Comparison of ENCODE assay signal across 22 mouse cellular contexts in genomic region chr4:71725889-71726288, GRCm38 (mm10). TPM values are rescaled to one million over a fixed set of nuclear protein-coding genes. Genes with fewer than 3 reads are reported as not detected.
"Had no signal": no experiment of that assay in that cellular context is flagged by ENCODE, and none has a peak within 500 bp of the region (broad histone marks: within the 10 kb centered on the region; RNA-seq: fewer than 3 reads in every experiment).

No protein-coding gene starts in this region.

- H3K4me2 ChIP-seq: lung, embryonic 15.5 days; midbrain, embryonic 11.5 days; midbrain, embryonic 13.5 days; midbrain, embryonic 15.5 days; neural tube, embryonic 12.5 days; stomach, embryonic 15.5 days had no signal

- ATAC-seq: lung, postnatal 0 days; midbrain, embryonic 13.5 days; midbrain, embryonic 15.5 days had no signal

- H3K27ac ChIP-seq: lung, embryonic 15.5 days; macrophage; midbrain, embryonic 13.5 days; midbrain, embryonic 15.5 days; neural tube, embryonic 12.5 days; stomach, embryonic 15.5 days; stomach, postnatal 0 days had no signal

- H3K4me1 ChIP-seq: megakaryocyte, embryonic 14.5 days; midbrain, embryonic 13.5 days; midbrain, embryonic 15.5 days; neural tube, embryonic 12.5 days; stomach, embryonic 15.5 days had no signal

- H3K27me3 ChIP-seq: lung, embryonic 15.5 days; megakaryocyte, embryonic 14.5 days; midbrain, embryonic 13.5 days; midbrain, embryonic 15.5 days; neural tube, embryonic 12.5 days; stomach, embryonic 15.5 days had no signal

- H3K9me3 ChIP-seq: lung, embryonic 15.5 days; midbrain, embryonic 13.5 days; midbrain, embryonic 15.5 days; neural tube, embryonic 12.5 days; stomach, embryonic 15.5 days had no signal

- H3K9ac ChIP-seq: lung, embryonic 15.5 days; midbrain, embryonic 13.5 days; midbrain, embryonic 15.5 days; neural tube, embryonic 12.5 days; stomach, embryonic 15.5 days had no signal

- H3K4me3 ChIP-seq: lung, embryonic 15.5 days; megakaryocyte, embryonic 14.5 days; midbrain, embryonic 13.5 days; midbrain, embryonic 15.5 days; neural tube, embryonic 12.5 days; stomach, embryonic 15.5 days had no signal

- H3K36me3 ChIP-seq: lung, embryonic 15.5 days; midbrain, embryonic 13.5 days; midbrain, embryonic 15.5 days; neural tube, embryonic 12.5 days; stomach, embryonic 15.5 days had no signal

- DNase-seq: lung, postnatal 14 days; lung, postnatal 36 days; right cerebral cortex, postnatal 14 days; thymus, adult 2 months; thymus, postnatal 25 days; thymus, postnatal 4 days had no signal

RNA-seq across cellular contexts. Expression of gene Gm11232, which starts 31.9 kb away (rescaled TPM):
- total RNA-seq: megakaryocyte progenitor cell, adult 5-6 weeks; midbrain, postnatal 0 days; monocyte, adult 5-6 weeks; neutrophil, adult 5-6 weeks had no signal
- polyA plus RNA-seq: lung, postnatal 0 days; macrophage; midbrain, embryonic 11.5 days; midbrain, embryonic 13.5 days; midbrain, embryonic 15.5 days; midbrain, postnatal 0 days; neural tube, embryonic 14.5 days; testis, adult 2 months had no signal
